Mouse (Mus musculus): ENCODE measurements around the gene 4933424G06Rik. TPM values are rescaled to one million over a fixed set of nuclear protein-coding genes. Genes with fewer than 3 reads are reported as not detected.

The 4933424G06Rik gene
- total and polyA plus RNA-seq, 2 experiments from 2014 or later, result 0.81 TPM; not detected in 1

- no peak overlapping the region for H3K27ac ChIP-seq (ENCODE audit: low read depth, low read length)
- H3K4me1 ChIP-seq (ENCODE audit: insufficient read depth, low read length), result peaks cover 7% of the 10 kb centered on the region; the same call in 1 of the 2 replicates
- 80% methylated on average over 9 of the region's 9 CpGs for WGBS
- H3K4me3 ChIP-seq (ENCODE audit: low read depth, low read length), result no peak overlapping the region
- no peak overlapping the region for H3K4me2 ChIP-seq (ENCODE audit: low read depth, low read length, poor library complexity, severe bottlenecking)
- ATAC-seq (ENCODE audit: low FRiP score) (no peak), DNase-seq (ENCODE audit: low spot score) (no peak)
- H3K9ac ChIP-seq (replicated peaks; ENCODE audit: low read length, poor library complexity, severe bottlenecking), result no peak overlapping the region
- H3K27me3 ChIP-seq (ENCODE audit: insufficient read depth, low read length), result no peaks in the 10 kb centered on the region
- no peaks in the 10 kb centered on the region for H3K9me3 ChIP-seq (ENCODE audit: low read length)
- no peaks in the 10 kb centered on the region for H3K36me3 ChIP-seq (ENCODE audit: insufficient read depth, low read length)
- TF ChIP-seq CTCF (IDR thresholded peaks at IDR 0.05), result no peak
These were observed 33.1 kb downstream of the 4933424G06Rik start for GRCm38 (mm10) chr1:36743046-36743445.

GRCm38 (mm10) chr1:36744268-36744944, 34.5 kb downstream of the 4933424G06Rik start:
- Histone ChIP-seq H3K27ac (ENCODE audit: low read depth, low read length) (peak overlapping the region; percentile 70), H3K4me3 (ENCODE audit: low read depth, low read length) (peak overlapping the region; percentile 15), H3K36me3 (ENCODE audit: insufficient read depth, low read length) (no peaks in the 10 kb centered on the region), H3K9me3 (ENCODE audit: low read length) (no peaks in the 10 kb centered on the region), H3K4me2 (ENCODE audit: low read depth, low read length, poor library complexity, severe bottlenecking) (peak overlapping the region; percentile 43), H3K27me3 (ENCODE audit: insufficient read depth, low read length) (no peaks in the 10 kb centered on the region), H3K9ac (replicated peaks; ENCODE audit: low read length, poor library complexity, severe bottlenecking) (0 out of 2 replicates have a peak overlapping the region, but pooled peaks have one; percentile 19), H3K4me1 (ENCODE audit: insufficient read depth, low read length) (peaks cover 7% of the 10 kb centered on the region; the same call in 1 of the 2 replicates)
- 13% methylated on average over 17 of the region's 17 CpGs for WGBS
- peak; percentile 78 for DNase-seq (ENCODE audit: low spot score)
- peak; percentile 82 for ATAC-seq (ENCODE audit: low FRiP score)
- TF ChIP-seq CTCF (IDR thresholded peaks at IDR 0.05), result peak; percentile 88

GRCm38 (mm10) chr1:36745661-36746060, 35.7 kb downstream of the 4933424G06Rik start:
- no peaks in the 10 kb centered on the region for H3K27me3 ChIP-seq (ENCODE audit: insufficient read depth, low read length)
- DNase-seq (ENCODE audit: low spot score), result no peak
- no peak overlapping the region for H3K27ac ChIP-seq (ENCODE audit: low read depth, low read length)
- peaks cover 7% of the 10 kb centered on the region; the same call in 1 of the 2 replicates for H3K4me1 ChIP-seq (ENCODE audit: insufficient read depth, low read length)
- H3K36me3 ChIP-seq (ENCODE audit: insufficient read depth, low read length), result no peaks in the 10 kb centered on the region
- H3K4me2 ChIP-seq (ENCODE audit: low read depth, low read length, poor library complexity, severe bottlenecking), result no peak overlapping the region
- no peak overlapping the region for H3K4me3 ChIP-seq (ENCODE audit: low read depth, low read length)
- TF ChIP-seq CTCF (IDR thresholded peaks at IDR 0.05), result no peak
- 40% methylated on average over 4 of the region's 4 CpGs for WGBS
- H3K9ac ChIP-seq (replicated peaks; ENCODE audit: low read length, poor library complexity, severe bottlenecking), result no peak overlapping the region
- ATAC-seq (ENCODE audit: low FRiP score), result no peak
- H3K9me3 ChIP-seq (ENCODE audit: low read length), result no peaks in the 10 kb centered on the region

- Histone ChIP-seq H3K36me3 (ENCODE audit: insufficient read depth, low read length) (no peaks in the 10 kb centered on the region), H3K9me3 (ENCODE audit: low read length) (no peaks in the 10 kb centered on the region), H3K27ac (ENCODE audit: low read depth, low read length) (no peak overlapping the region), H3K4me1 (ENCODE audit: insufficient read depth, low read length) (peaks cover 7% of the 10 kb centered on the region; the same call in 1 of the 2 replicates), H3K27me3 (ENCODE audit: insufficient read depth, low read length) (no peaks in the 10 kb centered on the region), H3K9ac (replicated peaks; ENCODE audit: low read length, poor library complexity, severe bottlenecking) (no peak overlapping the region), H3K4me2 (ENCODE audit: low read depth, low read length, poor library complexity, severe bottlenecking) (no peak overlapping the region), H3K4me3 (ENCODE audit: low read depth, low read length) (no peak overlapping the region)
- ATAC-seq (ENCODE audit: low FRiP score) (no peak), DNase-seq (ENCODE audit: low spot score) (peak; percentile 45)
- WGBS, result 43% methylated on average over 13 of the region's 15 CpGs
- peak; percentile 64 for TF ChIP-seq CTCF (IDR thresholded peaks at IDR 0.05)
These were observed 36.5 kb downstream of the 4933424G06Rik start for GRCm38 (mm10) chr1:36746452-36746851.

GRCm38 (mm10) chr1:36753932-36754675, 44.2 kb downstream of the 4933424G06Rik start:
- Histone ChIP-seq H3K4me3 (ENCODE audit: low read depth, low read length) (no peak overlapping the region), H3K4me2 (ENCODE audit: low read depth, low read length, poor library complexity, severe bottlenecking) (no peak overlapping the region), H3K9ac (replicated peaks; ENCODE audit: low read length, poor library complexity, severe bottlenecking) (no peak overlapping the region), H3K9me3 (ENCODE audit: low read length) (no peaks in the 10 kb centered on the region), H3K36me3 (ENCODE audit: insufficient read depth, low read length) (no peaks in the 10 kb centered on the region), H3K27me3 (ENCODE audit: insufficient read depth, low read length) (no peaks in the 10 kb centered on the region), H3K27ac (ENCODE audit: low read depth, low read length) (no peak overlapping the region), H3K4me1 (ENCODE audit: insufficient read depth, low read length) (no peaks in the 10 kb centered on the region)
- DNase-seq (ENCODE audit: low spot score) (no peak), ATAC-seq (ENCODE audit: low FRiP score) (no peak)
- WGBS, result 81% methylated on average over 6 of the region's 6 CpGs
- no peak for TF ChIP-seq CTCF (IDR thresholded peaks at IDR 0.05)

GRCm38 (mm10) chr1:36758553-36758952, 48.6 kb downstream of the 4933424G06Rik start:
- Histone ChIP-seq H3K4me1 (ENCODE audit: insufficient read depth, low read length) (no peaks in the 10 kb centered on the region), H3K27ac (ENCODE audit: low read depth, low read length) (no peak overlapping the region), H3K36me3 (ENCODE audit: insufficient read depth, low read length) (no peaks in the 10 kb centered on the region), H3K4me2 (ENCODE audit: low read depth, low read length, poor library complexity, severe bottlenecking) (no peak overlapping the region), H3K9ac (replicated peaks; ENCODE audit: low read length, poor library complexity, severe bottlenecking) (no peak overlapping the region), H3K9me3 (ENCODE audit: low read length) (no peaks in the 10 kb centered on the region), H3K4me3 (ENCODE audit: low read depth, low read length) (no peak overlapping the region), H3K27me3 (ENCODE audit: insufficient read depth, low read length) (no peaks in the 10 kb centered on the region)
- no peak for ATAC-seq (ENCODE audit: low FRiP score)
- TF ChIP-seq CTCF (IDR thresholded peaks at IDR 0.05), result no peak
- no peak for DNase-seq (ENCODE audit: low spot score)
- 88% methylated on average over 9 of the region's 9 CpGs for WGBS
